In genomic region chr5:72601006-72601405, GRCm38 (mm10) we compare ENCODE assay signal across 9 mouse cellular contexts. TPM values are rescaled to one million over a fixed set of nuclear protein-coding genes. Genes with fewer than 3 reads are reported as not detected.
DNase-seq lines count a peak whose midpoint lies in the region; ATAC-seq and TF ChIP-seq lines count a peak whose summit lies in the region.
"Had no signal": no experiment of that assay in that cellular context is flagged by ENCODE, and none has a peak within 500 bp of the region (broad histone marks: within the 10 kb centered on the region; RNA-seq: fewer than 3 reads in every experiment).

No protein-coding gene starts in this region.

- peak; percentile 45 for TF ChIP-seq RAD21 in MEL (IDR thresholded peaks at IDR 0.05; ENCODE audit: low read depth, low read length)

- DNase-seq in layer of hippocampus, adult 2 months (ENCODE audit: low spot score in 2 of 2) = peak in 1 of 2 experiments; percentile 25
- no peak for DNase-seq in layer of hippocampus, postnatal 14 days (ENCODE audit: low spot score in 2 of 2)
- peak; percentile 64 for DNase-seq in MEL (ENCODE audit: low read depth, low spot score)
- DNase-seq in heart, postnatal 0 days (ENCODE audit: low spot score) = peak; percentile 20
- DNase-seq in large intestine, adult 2 months (ENCODE audit: low read depth, low spot score) = peak; percentile 13
- DNase-seq in thymus, postnatal 36 days = peak; percentile 52 to 61

- TF ChIP-seq POLR2A in MEL (IDR thresholded peaks at IDR 0.05; ENCODE audit: control insufficient read depth in 1 of 2, insufficient read depth in 1 of 2, low read depth in 1 of 2, low read length in 2 of 2, poor library complexity in 1 of 2) = no peak

- H3K9me3 ChIP-seq in MEL (replicated peaks; ENCODE audit: insufficient read depth, low read length) = no peaks in the 10 kb centered on the region
- no peaks in the 10 kb centered on the region for H3K9me3 ChIP-seq in heart, postnatal 0 days (replicated peaks; ENCODE audit: control insufficient read depth, low read length)
- no peaks in the 10 kb centered on the region for H3K9me3 ChIP-seq in midbrain, embryonic 13.5 days
- H3K9me3 ChIP-seq: neural tube, embryonic 13.5 days had no signal

- no peak for TF ChIP-seq EP300 in MEL (IDR thresholded peaks at IDR 0.05; ENCODE audit: low read depth in 1 of 2, low read length in 2 of 2)
- no peak for TF ChIP-seq EP300 in heart, postnatal 0 days (IDR thresholded peaks at IDR 0.05; ENCODE audit: low read depth)

- no peaks in the 10 kb centered on the region for H3K79me2 ChIP-seq in MEL (ENCODE audit: control insufficient read depth, insufficient read depth, low read length, poor library complexity)

- H3K4me3 ChIP-seq in layer of hippocampus, adult 2 months = no peak overlapping the region
- no peak overlapping the region for H3K4me3 ChIP-seq in MEL (ENCODE audit: control insufficient read depth in 1 of 2, insufficient read depth in 1 of 2, low read depth in 2 of 2, low read length in 2 of 2)
- no peak overlapping the region for H3K4me3 ChIP-seq in heart, postnatal 0 days (ENCODE audit: low read depth, low read length)
- no peak overlapping the region for H3K4me3 ChIP-seq in midbrain, embryonic 13.5 days (replicated peaks)
- H3K4me3 ChIP-seq: neural tube, embryonic 13.5 days had no signal

- no peaks in the 10 kb centered on the region for H3K4me1 ChIP-seq in MEL (ENCODE audit: control insufficient read depth in 1 of 2, insufficient read depth in 2 of 2, low read length in 2 of 2)
- H3K4me1 ChIP-seq in heart, postnatal 0 days (ENCODE audit: control insufficient read depth, insufficient read depth) = no peaks in the 10 kb centered on the region
- H3K4me1 ChIP-seq in midbrain, embryonic 13.5 days (replicated peaks) = no peaks in the 10 kb centered on the region
- H3K4me1 ChIP-seq: neural tube, embryonic 13.5 days had no signal

- H3K27ac ChIP-seq in layer of hippocampus, adult 2 months = no peak overlapping the region
- no peak overlapping the region for H3K27ac ChIP-seq in MEL (ENCODE audit: control insufficient read depth, low read depth, low read length)
- no peak overlapping the region for H3K27ac ChIP-seq in heart, postnatal 0 days (ENCODE audit: low read depth)
- no peak overlapping the region for H3K27ac ChIP-seq in midbrain, embryonic 13.5 days
- H3K27ac ChIP-seq: neural tube, embryonic 13.5 days had no signal

- no peak overlapping the region for H3K9ac ChIP-seq in MEL (ENCODE audit: control insufficient read depth, low read depth, low read length, poor library complexity, severe bottlenecking)
- H3K9ac ChIP-seq in heart, postnatal 0 days (replicated peaks; ENCODE audit: low read depth, low read length) = no peak overlapping the region
- H3K9ac ChIP-seq in midbrain, embryonic 13.5 days (replicated peaks) = no peak overlapping the region
- H3K9ac ChIP-seq: neural tube, embryonic 13.5 days had no signal

- no peak overlapping the region for H3K4me2 ChIP-seq in heart, postnatal 0 days (ENCODE audit: low read depth, low read length)
- H3K4me2 ChIP-seq in midbrain, embryonic 13.5 days (replicated peaks) = no peak overlapping the region
- H3K4me2 ChIP-seq: neural tube, embryonic 13.5 days had no signal

- no peaks in the 10 kb centered on the region for H3K36me3 ChIP-seq in MEL (ENCODE audit: control insufficient read depth in 1 of 2, insufficient read depth in 2 of 2, low read length in 2 of 2)
- no peaks in the 10 kb centered on the region for H3K36me3 ChIP-seq in heart, postnatal 0 days (replicated peaks; ENCODE audit: control insufficient read depth, insufficient read depth, low read length)
- no peaks in the 10 kb centered on the region for H3K36me3 ChIP-seq in midbrain, embryonic 13.5 days
- H3K36me3 ChIP-seq: neural tube, embryonic 13.5 days had no signal

- peak; percentile 85 for ATAC-seq in common myeloid progenitor, adult 5-6 weeks (replicated peaks; ENCODE audit: low read depth, poor library complexity, severe bottlenecking)
- ATAC-seq in heart, postnatal 0 days (ENCODE audit: insufficient read depth, low read depth) = peak; percentile 79
- ATAC-seq in midbrain, embryonic 13.5 days = 0 out of 2 replicates have a peak, but pooled peaks have one; percentile 24

- 7% methylated on average over 5 of the region's 5 CpGs for WGBS in heart, postnatal 0 days
- WGBS in large intestine, adult 2 months = 15% methylated on average over 5 of the region's 5 CpGs
- 8% methylated on average over 5 of the region's 5 CpGs for WGBS in midbrain, embryonic 13.5 days

- peak; percentile 69 for TF ChIP-seq CTCF in layer of hippocampus, adult 2 months (conservative IDR thresholded peaks at IDR 0.05)
- TF ChIP-seq CTCF in MEL (IDR thresholded peaks at IDR 0.05 in 2 of 3, conservative IDR thresholded peaks at IDR 0.05 in 1 of 3; ENCODE audit: control insufficient read depth in 1 of 3, insufficient read depth in 1 of 3, low read depth in 2 of 3, low read length in 3 of 3, poor library complexity in 1 of 3, severe bottlenecking in 1 of 3) = peak; percentile 46 to 68 (median 62)
- TF ChIP-seq CTCF in heart, postnatal 0 days (IDR thresholded peaks at IDR 0.05; ENCODE audit: low read depth) = peak; percentile 69

- peaks cover 0 to 2% of the 10 kb centered on the region in 2 experiments; a peak in 1 of 4 replicates for H3K27me3 ChIP-seq in MEL (ENCODE audit: control insufficient read depth in 1 of 2, insufficient read depth in 2 of 2, low read length in 2 of 2)
- no peaks in the 10 kb centered on the region for H3K27me3 ChIP-seq in heart, postnatal 0 days (ENCODE audit: control insufficient read depth, insufficient read depth, low read length)
- H3K27me3 ChIP-seq in midbrain, embryonic 13.5 days = no peaks in the 10 kb centered on the region
- H3K27me3 ChIP-seq: neural tube, embryonic 13.5 days had no signal

RNA-seq across cellular contexts. Expression of gene Gm5868, which starts 13.7 kb away (rescaled TPM):
- total RNA-seq in layer of hippocampus, adult 2 months (2021) = under 1 TPM in 1 of 2 experiments, not detected in 1; 0.42 TPM
- total RNA-seq in layer of hippocampus, postnatal 14 days (2021) = under 1 TPM; 0.78 to 0.81 TPM
- total RNA-seq in MEL (2012; rRNA removed) = not detected in 2 replicates
- polyA plus RNA-seq in MEL (2012; ENCODE audit: insufficient read depth in 1 of 2, insufficient read length in 2 of 2, low read depth in 1 of 2, low replicate concordance in 2 of 2, missing spikeins in 1 of 2) = not detected
- not detected in 2 replicates for total RNA-seq in common myeloid progenitor, adult 5-6 weeks (2017)
- not detected in 2 replicates for total RNA-seq in heart, postnatal 0 days (2014; rRNA removed; ENCODE audit: low replicate concordance)
- polyA plus RNA-seq in heart, postnatal 0 days (2015; fragmentation: Nextera tagmentation; extraction: Ambion mirVana) = not detected in 2 replicates
- polyA plus RNA-seq in large intestine, adult 2 months (2012; rRNA removed) = not detected in 2 replicates
- 5.9 and 6.8 TPM in 2 replicates for polyA plus RNA-seq in midbrain, embryonic 13.5 days (2015; fragmentation: Nextera tagmentation; extraction: Ambion mirVana)

RNA-seq across cellular contexts. Expression of gene Zar1, which starts 20.0 kb away (rescaled TPM):
- under 1 TPM in 1 of 2 experiments, not detected in 1; 0.38 TPM for total RNA-seq in layer of hippocampus, adult 2 months (2021)
- total RNA-seq in layer of hippocampus, postnatal 14 days (2021) = under 1 TPM; 0.46 to 0.62 TPM
- not detected in 2 replicates for total RNA-seq in MEL (2012; rRNA removed)
- under 1 TPM in 1 of 2 experiments, not detected in 1; 0.93 TPM for polyA plus RNA-seq in MEL (2012; ENCODE audit: insufficient read depth in 1 of 2, insufficient read length in 2 of 2, low read depth in 1 of 2, low replicate concordance in 2 of 2, missing spikeins in 1 of 2)
- total RNA-seq in common myeloid progenitor, adult 5-6 weeks (2017) = not detected in 2 replicates
- not detected in 2 replicates for total RNA-seq in heart, postnatal 0 days (2014; rRNA removed; ENCODE audit: low replicate concordance)
- polyA plus RNA-seq in heart, postnatal 0 days (2015; fragmentation: Nextera tagmentation; extraction: Ambion mirVana) = not detected in 2 replicates
- polyA plus RNA-seq in large intestine, adult 2 months (2012; rRNA removed) = not detected in 2 replicates
- 2.3 and 2.4 TPM in 2 replicates for polyA plus RNA-seq in midbrain, embryonic 13.5 days (2015; fragmentation: Nextera tagmentation; extraction: Ambion mirVana)

RNA-seq across cellular contexts. Expression of gene Nfxl1, which starts 41.5 kb away (rescaled TPM):
- total RNA-seq in layer of hippocampus, adult 2 months (2021) = 10 to 100 TPM; 12.8 to 20.6 TPM
- 10 to 100 TPM; 12.7 to 16.9 TPM for total RNA-seq in layer of hippocampus, postnatal 14 days (2021)
- 13.0 and 13.5 TPM in 2 replicates for total RNA-seq in MEL (2012; rRNA removed)
- polyA plus RNA-seq in MEL (2012; ENCODE audit: insufficient read depth in 1 of 2, insufficient read length in 2 of 2, low read depth in 1 of 2, low replicate concordance in 2 of 2, missing spikeins in 1 of 2) = 10 to 100 TPM in 1 of 2 experiments, not detected in 1; 18.9 TPM
- total RNA-seq in common myeloid progenitor, adult 5-6 weeks (2017) = 13.4 and 28.5 TPM in 2 replicates
- 6.3 and 8.4 TPM in 2 replicates for total RNA-seq in heart, postnatal 0 days (2014; rRNA removed; ENCODE audit: low replicate concordance)
- polyA plus RNA-seq in heart, postnatal 0 days (2015; fragmentation: Nextera tagmentation; extraction: Ambion mirVana) = 4.3 and 4.9 TPM in 2 replicates
- polyA plus RNA-seq in large intestine, adult 2 months (2012; rRNA removed) = 9.1 and 10.9 TPM in 2 replicates
- polyA plus RNA-seq in midbrain, embryonic 13.5 days (2015; fragmentation: Nextera tagmentation; extraction: Ambion mirVana) = 15.2 and 17.2 TPM in 2 replicates

RNA-seq across cellular contexts. Expression of gene Cnga1, which starts 43.1 kb away (rescaled TPM):
- total RNA-seq in layer of hippocampus, adult 2 months (2021) = not detected
- total RNA-seq in layer of hippocampus, postnatal 14 days (2021) = not detected
- total RNA-seq in MEL (2012; rRNA removed) = 0.10 TPM in 1 of 2 replicates, not detected in the other
- polyA plus RNA-seq in MEL (2012; ENCODE audit: insufficient read depth in 1 of 2, insufficient read length in 2 of 2, low read depth in 1 of 2, low replicate concordance in 2 of 2, missing spikeins in 1 of 2) = under 1 TPM in 1 of 2 experiments, not detected in 1; 0.04 TPM
- total RNA-seq in common myeloid progenitor, adult 5-6 weeks (2017) = not detected in 2 replicates
- not detected in 2 replicates for total RNA-seq in heart, postnatal 0 days (2014; rRNA removed; ENCODE audit: low replicate concordance)
- not detected in 2 replicates for polyA plus RNA-seq in heart, postnatal 0 days (2015; fragmentation: Nextera tagmentation; extraction: Ambion mirVana)
- not detected in 2 replicates for polyA plus RNA-seq in large intestine, adult 2 months (2012; rRNA removed)
- polyA plus RNA-seq in midbrain, embryonic 13.5 days (2015; fragmentation: Nextera tagmentation; extraction: Ambion mirVana) = not detected in 2 replicates
- polyA plus RNA-seq: neural tube, embryonic 13.5 days had no signal

RNA-seq across cellular contexts. Expression of gene Nipal1, which starts 46.6 kb away (rescaled TPM):
- not detected for total RNA-seq in layer of hippocampus, adult 2 months (2021)
- not detected for total RNA-seq in layer of hippocampus, postnatal 14 days (2021)
- total RNA-seq in MEL (2012; rRNA removed) = 0.13 TPM in 1 of 2 replicates, not detected in the other
- polyA plus RNA-seq in MEL (2012; ENCODE audit: insufficient read depth in 1 of 2, insufficient read length in 2 of 2, low read depth in 1 of 2, low replicate concordance in 2 of 2, missing spikeins in 1 of 2) = under 1 TPM in 1 of 2 experiments, not detected in 1; 0.35 TPM
- total RNA-seq in common myeloid progenitor, adult 5-6 weeks (2017) = 0.09 TPM in 1 of 2 replicates, not detected in the other
- total RNA-seq in heart, postnatal 0 days (2014; rRNA removed; ENCODE audit: low replicate concordance) = 0.46 TPM in 1 of 2 replicates, not detected in the other
- polyA plus RNA-seq in heart, postnatal 0 days (2015; fragmentation: Nextera tagmentation; extraction: Ambion mirVana) = 0.08 TPM in 1 of 2 replicates, not detected in the other
- polyA plus RNA-seq in large intestine, adult 2 months (2012; rRNA removed) = 8.1 and 9.7 TPM in 2 replicates
- polyA plus RNA-seq in midbrain, embryonic 13.5 days (2015; fragmentation: Nextera tagmentation; extraction: Ambion mirVana) = 0.79 and 1.5 TPM in 2 replicates

Comparison
In these comparisons a context has a peak if more than half of its experiments do, and no peak if none do; other contexts are left out.
1. DNase-seq: peak in MEL (single experiment), heart, postnatal 0 days (single experiment), large intestine, adult 2 months (single experiment) and thymus, postnatal 36 days (2 of 2); none in layer of hippocampus, postnatal 14 days (0 of 2).
2. ATAC-seq: peak in every context shown above with its lines; median percentile 85 in common myeloid progenitor, adult 5-6 weeks; 79 in heart, postnatal 0 days; 24 in midbrain, embryonic 13.5 days.
3. Peak in every context shown above with its lines, with median percentiles within 50 percentile points of each other: CTCF ChIP-seq.